Mouse (Mus musculus): ENCODE data around the gene Taok1. TPM values are rescaled to one million over a fixed set of nuclear protein-coding genes. Genes with fewer than 3 reads are reported as not detected.
A peak's percentile ranks its signal among the peaks of the same experiment; 100 is the strongest.

Taok1 gene
- polyA plus RNA-seq, 1 experiment from 2014 or later: 14.8 TPM

GRCm38 (mm10) chr11:77624002-77624401 is 16.4 kb upstream of the Taok1 start:
- WGBS: 28% methylated on average over 5 of the region's 5 CpGs
- no peak for DNase-seq (ENCODE audit: extremely low spot score, low spot score)
- peaks cover 14% of the 10 kb centered on the region for H3K27me3 ChIP-seq (ENCODE audit: poor library complexity, severe bottlenecking)
- H3K9me3 ChIP-seq: no peaks in the 10 kb centered on the region
- peaks cover 27% of the 10 kb centered on the region for H3K4me1 ChIP-seq
- H3K4me3 ChIP-seq: peak overlapping the region; percentile 48
- H3K27ac ChIP-seq: peak overlapping the region; percentile 40
- no peaks in the 10 kb centered on the region for H3K36me3 ChIP-seq (replicated peaks)

GRCm38 (mm10) chr11:77621902-77622535 is 14.4 kb upstream of the Taok1 start:
- 74% methylated on average over 5 of the region's 5 CpGs for WGBS
- Histone ChIP-seq H3K36me3 (replicated peaks) (no peaks in the 10 kb centered on the region), H3K4me1 (peaks cover 27% of the 10 kb centered on the region), H3K4me3 (no peak overlapping the region), H3K9me3 (no peaks in the 10 kb centered on the region), H3K27me3 (ENCODE audit: poor library complexity, severe bottlenecking) (peaks cover 14% of the 10 kb centered on the region), H3K27ac (no peak overlapping the region)
- no peak for DNase-seq (ENCODE audit: extremely low spot score, low spot score)

- WGBS: 88% methylated on average over 5 of the region's 5 CpGs
- no peak for DNase-seq (ENCODE audit: extremely low spot score, low spot score)
- Histone ChIP-seq H3K9me3 (no peaks in the 10 kb centered on the region), H3K27ac (no peak overlapping the region), H3K27me3 (ENCODE audit: poor library complexity, severe bottlenecking) (no peaks in the 10 kb centered on the region), H3K4me3 (no peak overlapping the region), H3K4me1 (no peaks in the 10 kb centered on the region), H3K36me3 (replicated peaks) (no peaks in the 10 kb centered on the region)
Observed at GRCm38 (mm10) chr11:77615084-77615624, 7.5 kb upstream of the Taok1 start.

GRCm38 (mm10) chr11:77606835-77607537 is 629 bp downstream of the Taok1 start:
- WGBS: under 1% methylated on average over 45 of the region's 48 CpGs
- peaks cover 29% of the 10 kb centered on the region for H3K36me3 ChIP-seq (replicated peaks)
- peaks cover 29% of the 10 kb centered on the region for H3K4me1 ChIP-seq
- H3K4me3 ChIP-seq: peak overlapping the region; percentile 99
- peak overlapping the region; percentile 99 for H3K27ac ChIP-seq
- no peaks in the 10 kb centered on the region for H3K9me3 ChIP-seq
- peak; percentile 61 for DNase-seq (ENCODE audit: extremely low spot score, low spot score)
- no peaks in the 10 kb centered on the region for H3K27me3 ChIP-seq (ENCODE audit: poor library complexity, severe bottlenecking)

- Histone ChIP-seq H3K4me1 (peaks cover 29% of the 10 kb centered on the region), H3K27me3 (ENCODE audit: poor library complexity, severe bottlenecking) (no peaks in the 10 kb centered on the region), H3K4me3 (peak overlapping the region; percentile 99), H3K36me3 (replicated peaks) (peaks cover 33% of the 10 kb centered on the region), H3K9me3 (no peaks in the 10 kb centered on the region), H3K27ac (peak overlapping the region; percentile 99)
- DNase-seq (ENCODE audit: extremely low spot score, low spot score): no peak
- 15% methylated on average over 6 of the region's 6 CpGs for WGBS
Observed at GRCm38 (mm10) chr11:77606469-77606834, 1.2 kb downstream of the Taok1 start.

GRCm38 (mm10) chr11:77597266-77597665 is 10.3 kb downstream of the Taok1 start:
- Histone ChIP-seq H3K4me3 (no peak overlapping the region), H3K9me3 (no peaks in the 10 kb centered on the region), H3K4me1 (no peaks in the 10 kb centered on the region), H3K27ac (no peak overlapping the region), H3K27me3 (ENCODE audit: poor library complexity, severe bottlenecking) (no peaks in the 10 kb centered on the region), H3K36me3 (replicated peaks) (peaks cover 71% of the 10 kb centered on the region)
- no peak for DNase-seq (ENCODE audit: extremely low spot score, low spot score)

GRCm38 (mm10) chr11:77591388-77591787 is 16.2 kb downstream of the Taok1 start:
- Histone ChIP-seq H3K36me3 (replicated peaks) (peaks cover 60% of the 10 kb centered on the region), H3K27ac (no peak overlapping the region), H3K4me3 (no peak overlapping the region), H3K4me1 (no peaks in the 10 kb centered on the region), H3K9me3 (no peaks in the 10 kb centered on the region), H3K27me3 (ENCODE audit: poor library complexity, severe bottlenecking) (no peaks in the 10 kb centered on the region)
- 93% methylated on average over 2 of the region's 2 CpGs for WGBS
- no peak for DNase-seq (ENCODE audit: extremely low spot score, low spot score)

- H3K4me3 ChIP-seq: no peak overlapping the region
- H3K4me1 ChIP-seq: no peaks in the 10 kb centered on the region
- H3K27ac ChIP-seq: no peak overlapping the region
- no peaks in the 10 kb centered on the region for H3K9me3 ChIP-seq
- DNase-seq (ENCODE audit: extremely low spot score, low spot score): no peak
- H3K27me3 ChIP-seq (ENCODE audit: poor library complexity, severe bottlenecking): no peaks in the 10 kb centered on the region
- H3K36me3 ChIP-seq (replicated peaks): peaks cover 57% of the 10 kb centered on the region
- 99% methylated on average over 2 of the region's 2 CpGs for WGBS
Observed at GRCm38 (mm10) chr11:77590801-77591200, 16.8 kb downstream of the Taok1 start.

GRCm38 (mm10) chr11:77585201-77585600 is 22.4 kb downstream of the Taok1 start:
- DNase-seq (ENCODE audit: extremely low spot score, low spot score): no peak

GRCm38 (mm10) chr11:77545261-77545660 is 62.4 kb downstream of the Taok1 start:
- no peaks in the 10 kb centered on the region for H3K4me1 ChIP-seq
- DNase-seq (ENCODE audit: extremely low spot score, low spot score): no peak
- H3K9me3 ChIP-seq: no peaks in the 10 kb centered on the region
- 93% methylated on average over 7 of the region's 7 CpGs for WGBS
- no peak overlapping the region for H3K4me3 ChIP-seq
- peaks cover 100% of the 10 kb centered on the region for H3K36me3 ChIP-seq (replicated peaks)
- no peak overlapping the region for H3K27ac ChIP-seq
- no peaks in the 10 kb centered on the region for H3K27me3 ChIP-seq (ENCODE audit: poor library complexity, severe bottlenecking)

More at GRCm38 (mm10) chr11:77585201-77585600, 22.4 kb downstream of the Taok1 start:
- no peak overlapping the region for H3K4me3 ChIP-seq
- H3K9me3 ChIP-seq: no peaks in the 10 kb centered on the region
- H3K4me1 ChIP-seq: no peaks in the 10 kb centered on the region
- WGBS: 91% methylated on average over 3 of the region's 3 CpGs
- H3K36me3 ChIP-seq (replicated peaks): peaks cover 68% of the 10 kb centered on the region
- H3K27me3 ChIP-seq (ENCODE audit: poor library complexity, severe bottlenecking): no peaks in the 10 kb centered on the region
- H3K27ac ChIP-seq: no peak overlapping the region

- H3K27me3 ChIP-seq (ENCODE audit: poor library complexity, severe bottlenecking): no peaks in the 10 kb centered on the region
- peaks cover 37% of the 10 kb centered on the region for H3K36me3 ChIP-seq (replicated peaks)
- H3K27ac ChIP-seq: no peak overlapping the region
- H3K4me1 ChIP-seq: no peaks in the 10 kb centered on the region
- WGBS: 93% methylated on average over 4 of the region's 4 CpGs
- no peaks in the 10 kb centered on the region for H3K9me3 ChIP-seq
- DNase-seq (ENCODE audit: extremely low spot score, low spot score): no peak
- H3K4me3 ChIP-seq: no peak overlapping the region
Observed at GRCm38 (mm10) chr11:77532202-77532846, 75.3 kb downstream of the Taok1 start.

GRCm38 (mm10) chr11:77530862-77531261 is 76.8 kb downstream of the Taok1 start:
- Histone ChIP-seq H3K4me3 (no peak overlapping the region), H3K4me1 (no peaks in the 10 kb centered on the region), H3K36me3 (replicated peaks) (peaks cover 22% of the 10 kb centered on the region), H3K27me3 (ENCODE audit: poor library complexity, severe bottlenecking) (no peaks in the 10 kb centered on the region), H3K27ac (no peak overlapping the region), H3K9me3 (no peaks in the 10 kb centered on the region)
- 87% methylated on average over 2 of the region's 2 CpGs for WGBS
- no peak for DNase-seq (ENCODE audit: extremely low spot score, low spot score)

- peaks cover 11% of the 10 kb centered on the region; the same call in 1 of the 2 replicates for H3K36me3 ChIP-seq (replicated peaks)
- H3K27me3 ChIP-seq (ENCODE audit: poor library complexity, severe bottlenecking): no peaks in the 10 kb centered on the region
- DNase-seq (ENCODE audit: extremely low spot score, low spot score): no peak
- 88% methylated on average over 3 of the region's 3 CpGs for WGBS
- no peak overlapping the region for H3K4me3 ChIP-seq
- H3K4me1 ChIP-seq: no peaks in the 10 kb centered on the region
- no peaks in the 10 kb centered on the region for H3K9me3 ChIP-seq
- no peak overlapping the region for H3K27ac ChIP-seq
Observed at GRCm38 (mm10) chr11:77529644-77530043, 78.0 kb downstream of the Taok1 start.

All from forebrain, embryonic 10.5 days (tissue).